Mouse (Mus musculus): ENCODE data around the gene Grm2.
"Not testable (repeated sequence)": the region's sequence is repeated elsewhere in the genome, so short reads cannot be mapped to it uniquely, and the experiment has no call there.

The Grm2 gene

GRCm38 (mm10) chr9:106647226-106647625, 8.7 kb downstream of the Grm2 start:
- no peak for DNase-seq (ENCODE audit: low spot score)

GRCm38 (mm10) chr9:106645684-106646271, 10.1 kb downstream of the Grm2 start:
- DNase-seq (ENCODE audit: low spot score) = no peak

GRCm38 (mm10) chr9:106643787-106644186, 12.1 kb downstream of the Grm2 start:
- no peak for DNase-seq (ENCODE audit: low spot score)

GRCm38 (mm10) chr9:106643128-106643527, 12.8 kb downstream of the Grm2 start:
- peak; percentile 44 for DNase-seq (ENCODE audit: low spot score)

- no peak for DNase-seq (ENCODE audit: low spot score)
Observed at GRCm38 (mm10) chr9:106641346-106641745, 14.5 kb downstream of the Grm2 start.

- no peak for DNase-seq (ENCODE audit: low spot score)
Observed at GRCm38 (mm10) chr9:106638154-106638553, 17.7 kb downstream of the Grm2 start.

- no peak for DNase-seq (ENCODE audit: low spot score)
Observed at GRCm38 (mm10) chr9:106632185-106632584, 23.7 kb downstream of the Grm2 start.

GRCm38 (mm10) chr9:106627796-106628195, 28.1 kb downstream of the Grm2 start:
- not testable (repeated sequence) for DNase-seq (ENCODE audit: low spot score)

GRCm38 (mm10) chr9:106626282-106626681, 29.6 kb downstream of the Grm2 start, which contains the start of gene Iqcf6:
Gene Iqcf6 (plus strand): TSS chr9:106626582.
- no peak for DNase-seq (ENCODE audit: low spot score)

GRCm38 (mm10) chr9:106617496-106617895, 38.4 kb downstream of the Grm2 start:
- no peak for DNase-seq (ENCODE audit: low spot score)

GRCm38 (mm10) chr9:106616306-106616705, 39.6 kb downstream of the Grm2 start:
- no peak for DNase-seq (ENCODE audit: low spot score)

- no peak for DNase-seq (ENCODE audit: low spot score)
Observed at GRCm38 (mm10) chr9:106614616-106615015, 41.3 kb downstream of the Grm2 start.

- DNase-seq (ENCODE audit: low spot score) = no peak
Observed at GRCm38 (mm10) chr9:106613951-106614350, 41.9 kb downstream of the Grm2 start.

- no peak for DNase-seq (ENCODE audit: low spot score)
Observed at GRCm38 (mm10) chr9:106610727-106611126, 45.2 kb downstream of the Grm2 start.

GRCm38 (mm10) chr9:106600546-106600945, 55.3 kb downstream of the Grm2 start:
- no peak for DNase-seq (ENCODE audit: low spot score)

- no peak for DNase-seq (ENCODE audit: low spot score)
Observed at GRCm38 (mm10) chr9:106598466-106598865, 57.4 kb downstream of the Grm2 start.

GRCm38 (mm10) chr9:106595836-106596235, 60.0 kb downstream of the Grm2 start:
- DNase-seq (ENCODE audit: low spot score) = no peak

- not testable (repeated sequence) for DNase-seq (ENCODE audit: low spot score)
Observed at GRCm38 (mm10) chr9:106595402-106595801, 60.5 kb downstream of the Grm2 start.
